Mouse (Mus musculus) hindbrain, embryonic 11.5 days (tissue): Measurements from ENCODE around the gene Gli1. TPM values are rescaled to one million over a fixed set of nuclear protein-coding genes. Genes with fewer than 3 reads are reported as not detected.

ENCODE experiments used
- ATAC-seq: fragments of 200-750 bp; cut with Nextera tagmentation; 2 replicates; pipeline ENCODE4 v1.8.0; 2017; ENCODE audit warnings: mild to moderate bottlenecking, moderate TSS enrichment, moderate library complexity; ENCODE audit not compliant: low FRiP score
- DNase-seq: peaks from one replicate; pipeline ENCODE4 v3.0.0-alpha.2; 2015; ENCODE audit warnings: low spot score
- H3K27ac ChIP-seq: fragments of 300-500 bp; sonication (generic); 2 replicates; pipeline ENCODE4 v1.5.1; 2014; ENCODE audit warnings: mild to moderate bottlenecking, low read depth, low read length
- H3K27me3 ChIP-seq: fragments of 300-500 bp; sonication (generic); 2 replicates; pipeline ENCODE4 v1.6.1; 2014; ENCODE audit warnings: mild to moderate bottlenecking, low read length, moderate library complexity, mixed read lengths; ENCODE audit not compliant: control insufficient read depth, insufficient read depth
- H3K36me3 ChIP-seq: fragments of 300-500 bp; sonication (generic); 2 replicates; pipeline ENCODE4 v1.6.1; 2014; ENCODE audit warnings: mild to moderate bottlenecking, low read length, moderate library complexity, mixed read lengths; ENCODE audit not compliant: control insufficient read depth, insufficient read depth
- H3K4me1 ChIP-seq: fragments of 300-500 bp; sonication (generic); replicated peaks from 2 replicates; pipeline ENCODE4 v1.6.1; 2014; ENCODE audit warnings: low read length, mixed read lengths; ENCODE audit not compliant: control insufficient read depth, insufficient read depth
- H3K4me2 ChIP-seq: fragments of 300-500 bp; sonication (generic); replicated peaks from 2 replicates; pipeline ENCODE4 v1.6.1; 2014; ENCODE audit warnings: mild to moderate bottlenecking, low read depth, low read length
- H3K4me3 ChIP-seq: fragments of 300-500 bp; sonication (generic); 2 replicates; pipeline ENCODE4 v1.5.1; 2014; ENCODE audit warnings: low read depth, low read length
- H3K9ac ChIP-seq: fragments of 300-500 bp; sonication (generic); 2 replicates; pipeline ENCODE4 v1.6.1; 2014; ENCODE audit warnings: low read depth, low read length
- H3K9me3 ChIP-seq: fragments of 300-500 bp; sonication (generic); 2 replicates; pipeline ENCODE4 v1.6.1; 2016; ENCODE audit warnings: low read length; ENCODE audit not compliant: control insufficient read depth
- WGBS: fragments of 180-500 bp; shearing (Covaris S2); extraction: QIAGEN DNeasy Blood & Tissue Kit; methylation state at CpG from one replicate; pipeline ENCODE4 v1.1.7; 2014; 5-methylcytosine and 5-hydroxymethylcytosine counted together
- polyA plus RNA-seq: library from polyadenylated mRNA; unstranded; fragments of >200 nt; fragmentation: Nextera tagmentation; extraction: Ambion mirVana; gene quantifications from 2 replicates; pipeline ENCODE4 v1.2.1, GENCODE M21; 2014

The Gli1 gene
- polyA plus RNA-seq, 1 experiment from 2014 or later = 3.2 TPM

DNA sequence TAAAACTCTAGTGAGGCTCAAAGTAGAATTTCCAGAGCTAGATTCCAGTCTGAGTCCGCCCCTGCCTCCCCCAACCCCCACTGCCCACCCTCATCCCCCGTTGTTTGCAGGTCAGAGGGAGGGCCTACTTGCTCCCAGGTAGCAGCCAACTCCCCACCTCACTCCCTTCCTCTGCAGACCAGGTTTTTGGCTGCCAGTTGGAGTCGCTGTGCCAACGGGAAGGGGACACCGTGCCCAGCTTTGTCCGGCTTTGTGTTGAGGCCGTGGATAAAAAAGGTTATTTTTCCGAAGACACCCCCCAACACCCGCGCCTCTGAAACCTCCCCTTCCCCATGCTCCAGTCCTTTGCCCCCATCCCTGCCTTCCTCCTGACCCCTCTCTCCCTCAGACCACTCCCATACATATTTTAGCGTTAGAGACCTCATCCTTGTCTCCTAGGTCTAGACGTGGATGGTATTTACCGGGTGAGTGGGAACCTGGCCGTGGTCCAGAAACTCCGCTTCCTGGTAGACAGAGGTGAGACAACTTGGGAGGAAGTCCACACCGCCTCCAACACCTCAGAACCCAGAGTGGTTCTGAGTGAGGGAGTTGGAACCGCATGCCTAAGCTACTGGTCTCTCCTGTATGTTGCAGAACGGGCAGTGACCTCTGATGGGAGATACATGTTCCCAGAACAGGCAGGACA lies 14.2 kb downstream of the Gli1 start:
- H3K9me3 ChIP-seq = no peaks in the 10 kb centered on the region
- no peak overlapping the region for H3K9ac ChIP-seq
- no peak overlapping the region for H3K27ac ChIP-seq
- DNase-seq = peak; percentile 21
- H3K36me3 ChIP-seq = no peaks in the 10 kb centered on the region
- peaks cover 54% of the 10 kb centered on the region for H3K27me3 ChIP-seq
- no peak for ATAC-seq
- 53% methylated on average over 18 of the region's 18 CpGs for WGBS
- H3K4me1 ChIP-seq = peaks cover 9% of the 10 kb centered on the region
- H3K4me3 ChIP-seq = no peak overlapping the region
- no peak overlapping the region for H3K4me2 ChIP-seq

DNA sequence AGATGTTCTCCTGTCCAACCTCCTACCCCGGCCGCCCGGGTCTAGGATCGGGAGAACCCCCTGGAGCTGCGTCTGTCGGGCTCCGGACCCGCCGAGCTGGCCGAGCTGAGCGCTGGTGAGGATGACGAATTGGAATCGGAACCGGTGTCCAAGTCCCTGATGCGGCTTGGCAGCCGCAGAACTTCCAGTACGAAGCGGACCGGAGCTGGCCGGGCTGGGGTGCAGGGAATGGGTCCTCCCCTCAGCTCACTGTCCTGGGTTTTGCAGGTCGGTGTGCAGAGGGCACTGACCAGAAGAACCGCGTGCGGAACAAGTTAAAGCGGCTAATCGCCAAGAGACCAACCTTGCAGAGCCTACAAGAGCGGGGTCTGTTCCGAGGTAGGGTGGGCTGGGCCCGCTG lies 14.9 kb downstream of the Gli1 start:
- peak overlapping the region; percentile 52 for H3K4me2 ChIP-seq
- ATAC-seq (no peak), DNase-seq (no peak)
- peaks cover 9% of the 10 kb centered on the region for H3K4me1 ChIP-seq
- no peaks in the 10 kb centered on the region for H3K9me3 ChIP-seq
- no peak overlapping the region for H3K27ac ChIP-seq
- H3K36me3 ChIP-seq = no peaks in the 10 kb centered on the region
- 6% methylated on average over 29 of the region's 29 CpGs for WGBS
- peak overlapping the region; percentile 33 for H3K4me3 ChIP-seq
- H3K27me3 ChIP-seq = peaks cover 54% of the 10 kb centered on the region
- H3K9ac ChIP-seq = 0 out of 2 replicates have a peak overlapping the region, but pooled peaks have one; percentile 31

DNA sequence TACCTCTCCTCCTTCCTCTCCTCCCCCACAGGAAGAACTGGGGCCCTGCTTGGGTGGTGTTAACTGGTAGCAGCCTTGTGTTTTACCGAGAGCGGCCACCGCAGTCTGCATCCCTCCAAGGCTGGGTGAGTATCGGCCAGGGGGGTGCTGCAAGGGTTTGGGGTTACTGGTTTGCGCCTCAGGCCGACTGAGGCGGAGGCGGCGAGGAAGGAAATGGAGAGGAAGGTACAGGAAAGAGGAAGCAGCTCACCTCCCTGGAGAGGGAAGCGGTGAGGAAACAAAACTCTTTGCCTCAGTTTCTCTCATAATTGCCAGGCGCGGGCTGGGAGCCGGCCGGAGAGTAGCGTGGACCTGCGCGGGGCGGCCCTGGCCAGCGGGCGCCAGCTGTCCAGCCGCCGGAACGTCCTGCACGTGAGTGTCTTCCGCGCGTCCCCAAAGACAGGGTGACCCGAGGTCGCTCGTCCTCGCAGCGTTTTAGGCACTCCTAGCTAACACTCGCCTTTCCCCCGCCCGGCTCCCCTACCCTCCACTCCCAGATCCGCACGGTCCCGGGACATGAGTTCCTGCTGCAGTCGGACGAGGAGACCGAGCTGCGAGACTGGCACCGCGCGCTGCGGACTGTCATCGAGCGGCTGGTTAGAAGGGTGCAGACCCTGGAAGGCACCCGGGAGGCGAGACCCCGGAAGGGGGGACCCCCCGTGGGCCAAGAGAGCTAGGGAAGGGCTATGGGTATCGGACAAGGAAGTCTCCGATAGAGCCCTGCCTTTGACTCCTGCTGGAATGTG lies 15.6 kb downstream of the Gli1 start:
- Histone ChIP-seq H3K27ac (no peak overlapping the region), H3K4me3 (peak overlapping the region; percentile 33), H3K4me2 (peak overlapping the region; percentile 52), H3K9ac (peak overlapping the region; percentile 31; the same call in 1 of the 2 replicates), H3K36me3 (no peaks in the 10 kb centered on the region), H3K4me1 (peaks cover 9% of the 10 kb centered on the region), H3K9me3 (no peaks in the 10 kb centered on the region), H3K27me3 (peaks cover 54% of the 10 kb centered on the region)
- peak; percentile 66 for DNase-seq
- WGBS = 1% methylated on average over 54 of the region's 54 CpGs
- peak; percentile 37; the same call in 1 of the 2 replicates for ATAC-seq

DNA sequence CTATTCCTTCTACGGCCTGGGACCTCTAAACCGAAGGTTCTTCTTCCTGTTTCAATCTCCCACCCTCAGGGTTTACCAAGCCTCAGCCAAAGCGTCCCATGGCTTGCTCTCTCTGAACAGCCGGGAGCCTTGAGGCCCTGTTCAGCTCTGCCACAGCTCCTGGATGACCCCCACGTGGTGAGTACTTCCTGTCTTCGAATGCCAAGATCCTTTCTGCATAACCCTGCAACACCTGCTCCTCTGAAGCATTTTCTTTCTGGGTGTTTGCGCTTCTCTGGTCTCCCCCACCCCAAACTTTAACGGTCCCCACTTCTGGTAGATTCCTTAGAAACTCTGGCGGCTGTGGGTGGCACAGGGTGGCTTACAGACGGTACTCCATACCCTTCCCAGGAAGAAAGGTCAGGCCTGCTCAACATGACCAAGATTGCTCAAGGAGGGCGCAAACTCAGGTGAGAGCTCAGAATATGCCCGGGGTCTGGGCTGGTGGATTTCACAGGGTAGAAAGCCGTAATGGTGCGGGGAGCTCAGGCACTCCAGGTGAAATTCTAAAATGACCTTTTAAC lies 16.2 kb downstream of the Gli1 start:
- Histone ChIP-seq H3K27me3 (peaks cover 54% of the 10 kb centered on the region), H3K4me1 (peaks cover 9% of the 10 kb centered on the region), H3K27ac (no peak overlapping the region), H3K36me3 (no peaks in the 10 kb centered on the region), H3K9me3 (no peaks in the 10 kb centered on the region), H3K4me3 (peak overlapping the region; percentile 33), H3K4me2 (no peak overlapping the region), H3K9ac (no peak overlapping the region)
- ATAC-seq (no peak), DNase-seq (peak; percentile 19)
- 28% methylated on average over 14 of the region's 14 CpGs for WGBS

DNA sequence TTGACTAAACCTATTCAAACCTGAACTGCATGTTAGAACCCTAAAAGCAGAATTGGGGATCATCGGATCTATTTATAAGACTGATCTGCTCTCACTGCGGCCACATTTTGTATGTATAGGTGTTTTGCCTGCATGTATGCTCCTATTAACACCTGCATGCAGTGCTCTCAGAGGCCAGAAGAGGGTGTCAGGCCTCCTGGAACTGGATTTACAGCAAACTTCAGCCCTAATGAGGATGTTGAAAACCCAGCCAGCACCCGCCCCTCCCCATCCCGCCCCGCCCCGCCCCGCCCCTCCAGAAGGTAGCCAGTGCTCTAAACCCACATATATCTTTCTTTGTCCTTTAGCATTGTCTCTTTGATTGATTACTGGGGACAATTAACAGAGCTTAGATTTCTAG lies 17.3 kb downstream of the Gli1 start:
- Histone ChIP-seq H3K4me1 (peaks cover 9% of the 10 kb centered on the region), H3K9me3 (no peaks in the 10 kb centered on the region), H3K27me3 (peaks cover 53% of the 10 kb centered on the region), H3K4me2 (no peak overlapping the region), H3K27ac (no peak overlapping the region), H3K36me3 (no peaks in the 10 kb centered on the region), H3K9ac (no peak overlapping the region), H3K4me3 (no peak overlapping the region)
- 10% methylated on average over 7 of the region's 7 CpGs for WGBS
- ATAC-seq = no peak
- DNase-seq = peak; percentile 60

DNA sequence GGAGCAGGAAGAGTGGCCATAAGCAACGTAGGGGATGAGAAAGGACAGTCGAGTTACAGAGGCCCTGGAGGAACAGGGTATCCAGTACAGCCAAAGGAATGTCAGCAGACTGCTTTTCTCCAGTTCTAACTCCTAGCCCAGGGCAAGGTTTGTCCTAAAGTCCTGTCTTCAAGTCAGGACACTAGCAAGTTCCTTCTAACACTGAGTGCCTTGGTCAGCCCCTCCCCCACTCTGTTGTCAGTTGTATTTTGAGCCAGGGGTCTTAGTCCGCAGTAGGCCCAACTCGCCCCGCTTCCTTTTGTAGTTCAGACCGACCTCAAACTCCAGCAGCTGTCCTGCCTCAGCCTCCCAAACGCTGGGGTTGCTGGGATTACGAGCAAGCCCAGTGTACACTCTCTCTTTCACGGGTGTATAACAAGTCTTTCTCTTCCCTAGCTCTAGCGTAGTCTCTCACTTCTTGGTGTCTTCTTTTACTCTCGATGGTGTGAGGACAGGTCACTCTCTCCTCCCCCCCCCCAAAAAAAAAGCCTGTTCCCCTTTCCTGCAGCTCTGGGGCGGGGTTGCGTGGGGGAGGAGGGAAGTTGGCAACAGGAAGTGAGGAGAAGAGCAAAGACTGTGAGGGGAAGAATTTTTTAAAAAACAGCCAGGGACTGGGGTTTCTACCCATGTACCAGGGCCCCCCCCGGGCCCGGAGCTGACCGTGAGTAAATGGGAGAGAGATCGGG lies 18.5 kb downstream of the Gli1 start:
- no peak overlapping the region for H3K4me2 ChIP-seq
- H3K27me3 ChIP-seq = peaks cover 45% of the 10 kb centered on the region
- H3K36me3 ChIP-seq = no peaks in the 10 kb centered on the region
- no peak overlapping the region for H3K9ac ChIP-seq
- ATAC-seq = no peak
- no peak overlapping the region for H3K27ac ChIP-seq
- no peak for DNase-seq
- no peak overlapping the region for H3K4me3 ChIP-seq
- 76% methylated on average over 17 of the region's 17 CpGs for WGBS
- H3K9me3 ChIP-seq = no peaks in the 10 kb centered on the region
- peaks cover 9% of the 10 kb centered on the region for H3K4me1 ChIP-seq

DNA sequence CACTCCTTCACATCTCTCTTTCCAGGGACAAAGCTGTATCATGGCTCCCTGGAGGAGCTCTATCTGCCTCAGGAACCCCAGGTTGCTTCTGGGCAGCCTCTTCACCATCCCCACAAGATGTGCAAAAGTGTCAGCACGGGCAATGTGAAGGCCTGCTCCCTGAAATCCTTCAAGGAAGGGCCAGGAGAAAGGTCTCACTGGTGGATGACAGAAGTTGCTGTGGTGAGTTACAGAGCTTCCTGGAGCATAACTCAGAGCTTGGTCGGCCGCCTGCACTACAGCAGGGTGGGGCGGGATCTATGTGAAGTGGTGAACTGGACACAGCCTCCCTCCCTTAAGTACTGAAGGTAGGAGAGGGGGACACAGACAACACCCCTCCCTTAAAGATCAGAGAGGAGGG lies 19.1 kb downstream of the Gli1 start:
- Histone ChIP-seq H3K9me3 (no peaks in the 10 kb centered on the region), H3K9ac (no peak overlapping the region), H3K4me2 (no peak overlapping the region), H3K27ac (no peak overlapping the region), H3K4me1 (peaks cover 9% of the 10 kb centered on the region), H3K36me3 (no peaks in the 10 kb centered on the region), H3K4me3 (no peak overlapping the region), H3K27me3 (peaks cover 39% of the 10 kb centered on the region)
- ATAC-seq (no peak), DNase-seq (no peak)
- 78% methylated on average over 4 of the region's 4 CpGs for WGBS

DNA sequence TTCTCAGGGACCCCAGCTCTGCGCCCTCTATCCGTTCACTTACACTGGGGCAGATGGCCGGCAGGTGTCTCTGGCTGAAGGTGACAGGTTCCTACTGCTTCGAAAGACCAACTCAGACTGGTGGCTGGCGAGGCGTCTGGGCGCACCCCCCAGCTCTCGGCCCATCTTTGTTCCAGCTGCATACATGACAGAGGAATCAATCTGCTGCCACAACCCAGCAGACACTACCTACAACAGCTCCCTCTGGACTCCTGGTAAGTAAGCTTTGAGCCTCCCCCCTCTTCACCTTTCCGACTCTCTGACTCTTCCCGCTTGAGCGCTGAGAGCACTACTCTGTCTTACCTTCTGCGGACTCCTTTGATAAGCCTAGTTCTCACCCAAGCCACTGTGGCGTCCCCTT lies 19.6 kb downstream of the Gli1 start:
- Histone ChIP-seq H3K9me3 (no peaks in the 10 kb centered on the region), H3K27me3 (peaks cover 34% of the 10 kb centered on the region), H3K36me3 (no peaks in the 10 kb centered on the region), H3K4me1 (peaks cover 9% of the 10 kb centered on the region), H3K9ac (no peak overlapping the region), H3K4me2 (no peak overlapping the region), H3K27ac (no peak overlapping the region), H3K4me3 (no peak overlapping the region)
- ATAC-seq (no peak), DNase-seq (no peak)
- WGBS = 67% methylated on average over 13 of the region's 13 CpGs
